Mouse (Mus musculus): ENCODE data around the gene Cxcl16. TPM values are rescaled to one million over a fixed set of nuclear protein-coding genes. Genes with fewer than 3 reads are reported as not detected.
A peak's percentile ranks its signal among the peaks of the same experiment; 100 is the strongest.

Gene Cxcl16
- polyA plus RNA-seq, 1 experiment from 2014 or later: 10.9 TPM

DNA sequence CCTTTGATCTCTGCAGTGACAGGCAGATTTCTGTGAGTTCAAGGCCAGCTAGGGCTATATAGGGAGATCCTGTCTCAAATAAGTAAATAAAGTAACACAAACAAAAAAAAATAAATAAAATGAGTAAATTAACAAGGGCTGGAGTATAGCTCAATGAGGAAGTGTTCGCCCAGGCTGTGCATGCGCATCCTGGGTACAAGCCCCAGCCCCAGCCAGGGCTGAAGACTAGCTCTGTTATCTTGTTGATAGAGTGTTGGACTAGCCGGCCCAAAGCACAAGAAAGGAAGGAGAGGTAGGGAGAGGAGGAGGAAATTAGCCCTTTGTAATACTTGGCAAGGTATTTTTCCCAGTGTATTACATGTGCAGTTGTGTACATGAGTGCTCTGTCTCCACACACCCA, 15.8 kb downstream of the Cxcl16 start:
- Histone ChIP-seq H3K27me3 (ENCODE audit: control insufficient read depth, insufficient read depth, low read length) (no peaks in the 10 kb centered on the region), H3K4me1 (ENCODE audit: control insufficient read depth, insufficient read depth, low read length) (no peaks in the 10 kb centered on the region), H3K27ac (ENCODE audit: low read length) (no peak overlapping the region), H3K36me3 (ENCODE audit: control insufficient read depth, insufficient read depth) (peaks cover 9% of the 10 kb centered on the region; the same call in 1 of the 2 replicates), H3K9me3 (replicated peaks; ENCODE audit: control insufficient read depth, low read length) (no peaks in the 10 kb centered on the region), H3K4me2 (ENCODE audit: low read depth, low read length) (no peak overlapping the region), H3K4me3 (ENCODE audit: low read length) (no peak overlapping the region), H3K9ac (ENCODE audit: low read length) (no peak overlapping the region)
- 65% methylated on average over 3 of the region's 3 CpGs for WGBS
- ATAC-seq (replicated peaks; ENCODE audit: extremely low read depth, insufficient read depth, low FRiP score): no peak

DNA sequence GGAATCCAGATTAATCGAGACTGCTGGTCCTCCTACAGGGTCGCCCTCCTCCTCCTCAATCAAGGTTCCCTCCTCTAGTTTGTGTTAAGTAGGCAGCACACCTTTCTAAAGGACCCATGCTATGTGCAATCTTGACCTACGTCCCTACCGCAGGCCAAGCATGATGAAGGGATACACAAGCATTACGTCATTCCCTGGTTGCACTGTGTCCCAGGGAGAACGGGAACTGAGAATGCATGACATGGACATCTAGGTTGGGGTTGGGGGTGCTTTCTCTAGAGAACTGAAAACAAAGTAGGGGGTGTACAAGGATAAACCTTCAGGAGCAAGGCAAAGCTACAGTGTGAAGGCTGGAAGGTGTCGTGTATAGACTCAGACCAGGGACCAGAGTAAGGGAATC, 17.9 kb downstream of the Cxcl16 start:
- no peak overlapping the region for H3K4me3 ChIP-seq (ENCODE audit: low read length)
- 92% methylated on average over 7 of the region's 7 CpGs for WGBS
- no peaks in the 10 kb centered on the region for H3K4me1 ChIP-seq (ENCODE audit: control insufficient read depth, insufficient read depth, low read length)
- H3K9me3 ChIP-seq (replicated peaks; ENCODE audit: control insufficient read depth, low read length): no peaks in the 10 kb centered on the region
- peaks cover 12% of the 10 kb centered on the region for H3K36me3 ChIP-seq (ENCODE audit: control insufficient read depth, insufficient read depth)
- no peak overlapping the region for H3K4me2 ChIP-seq (ENCODE audit: low read depth, low read length)
- ATAC-seq (replicated peaks; ENCODE audit: extremely low read depth, insufficient read depth, low FRiP score): no peak
- no peaks in the 10 kb centered on the region for H3K27me3 ChIP-seq (ENCODE audit: control insufficient read depth, insufficient read depth, low read length)
- no peak overlapping the region for H3K27ac ChIP-seq (ENCODE audit: low read length)
- H3K9ac ChIP-seq (ENCODE audit: low read length): no peak overlapping the region

DNA sequence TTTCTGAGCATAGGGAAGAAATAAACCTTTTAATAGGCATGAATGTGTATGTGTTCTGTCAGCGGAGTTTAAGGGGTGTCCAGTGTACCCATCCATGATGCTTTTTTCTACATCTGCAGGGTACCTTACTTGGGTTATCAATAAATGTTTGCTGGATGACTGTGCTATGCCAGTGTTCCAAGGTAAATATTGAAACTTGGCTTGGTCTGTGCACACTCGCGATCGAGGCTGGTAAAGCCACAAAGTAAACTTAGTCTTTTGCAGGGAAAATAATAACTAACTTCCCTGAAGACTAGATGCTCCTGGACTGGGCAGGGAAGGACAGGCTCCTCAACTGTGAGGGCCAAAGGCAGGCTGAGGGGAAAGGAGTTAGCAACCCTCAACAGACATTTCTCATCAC, 19.1 kb downstream of the Cxcl16 start:
- H3K4me3 ChIP-seq (ENCODE audit: low read length): no peak overlapping the region
- no peaks in the 10 kb centered on the region for H3K9me3 ChIP-seq (replicated peaks; ENCODE audit: control insufficient read depth, low read length)
- WGBS: 84% methylated on average over 4 of the region's 4 CpGs
- H3K27ac ChIP-seq (ENCODE audit: low read length): no peak overlapping the region
- peaks cover 13% of the 10 kb centered on the region for H3K36me3 ChIP-seq (ENCODE audit: control insufficient read depth, insufficient read depth)
- no peak for ATAC-seq (replicated peaks; ENCODE audit: extremely low read depth, insufficient read depth, low FRiP score)
- H3K4me1 ChIP-seq (ENCODE audit: control insufficient read depth, insufficient read depth, low read length): no peaks in the 10 kb centered on the region
- H3K4me2 ChIP-seq (ENCODE audit: low read depth, low read length): no peak overlapping the region
- no peaks in the 10 kb centered on the region for H3K27me3 ChIP-seq (ENCODE audit: control insufficient read depth, insufficient read depth, low read length)
- no peak overlapping the region for H3K9ac ChIP-seq (ENCODE audit: low read length)

DNA sequence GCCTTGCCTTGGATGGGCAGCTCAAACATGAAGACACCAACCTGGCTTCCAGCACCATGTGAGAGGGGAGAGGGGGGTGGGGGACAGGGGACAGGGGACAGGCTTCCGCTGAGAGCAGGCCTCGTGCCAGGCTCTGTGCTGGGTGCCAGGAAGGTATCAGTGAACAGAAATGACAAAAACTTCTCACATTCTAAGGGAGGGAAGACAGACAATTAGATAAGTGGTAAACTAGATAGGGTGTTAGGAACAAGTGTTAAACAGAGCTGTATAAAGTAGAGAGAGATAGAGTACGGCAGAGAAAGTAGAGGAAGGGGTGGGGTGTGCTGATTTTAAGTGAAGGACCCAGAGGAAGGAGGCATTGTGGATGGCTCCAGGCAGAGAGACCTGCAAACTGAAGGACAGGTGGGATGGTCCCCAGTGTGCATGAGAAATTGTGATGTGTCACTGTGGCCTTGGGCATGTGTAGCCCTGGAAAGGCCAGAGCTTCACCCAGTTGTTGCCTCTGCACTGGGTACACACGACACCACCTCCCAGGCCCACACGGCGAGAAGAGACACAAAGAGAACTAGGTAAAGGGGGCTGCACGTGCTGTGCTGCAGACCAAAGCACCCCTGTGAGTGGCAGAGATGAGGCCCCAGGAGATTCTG, 20.9 kb downstream of the Cxcl16 start:
- Histone ChIP-seq H3K9me3 (replicated peaks; ENCODE audit: control insufficient read depth, low read length) (no peaks in the 10 kb centered on the region), H3K27me3 (ENCODE audit: control insufficient read depth, insufficient read depth, low read length) (no peaks in the 10 kb centered on the region), H3K4me2 (ENCODE audit: low read depth, low read length) (no peak overlapping the region), H3K4me1 (ENCODE audit: control insufficient read depth, insufficient read depth, low read length) (no peaks in the 10 kb centered on the region), H3K36me3 (ENCODE audit: control insufficient read depth, insufficient read depth) (peaks cover 13% of the 10 kb centered on the region), H3K27ac (ENCODE audit: low read length) (no peak overlapping the region), H3K9ac (ENCODE audit: low read length) (no peak overlapping the region), H3K4me3 (ENCODE audit: low read length) (no peak overlapping the region)
- WGBS: 80% methylated on average over 7 of the region's 7 CpGs
- ATAC-seq (replicated peaks; ENCODE audit: extremely low read depth, insufficient read depth, low FRiP score): no peak

DNA sequence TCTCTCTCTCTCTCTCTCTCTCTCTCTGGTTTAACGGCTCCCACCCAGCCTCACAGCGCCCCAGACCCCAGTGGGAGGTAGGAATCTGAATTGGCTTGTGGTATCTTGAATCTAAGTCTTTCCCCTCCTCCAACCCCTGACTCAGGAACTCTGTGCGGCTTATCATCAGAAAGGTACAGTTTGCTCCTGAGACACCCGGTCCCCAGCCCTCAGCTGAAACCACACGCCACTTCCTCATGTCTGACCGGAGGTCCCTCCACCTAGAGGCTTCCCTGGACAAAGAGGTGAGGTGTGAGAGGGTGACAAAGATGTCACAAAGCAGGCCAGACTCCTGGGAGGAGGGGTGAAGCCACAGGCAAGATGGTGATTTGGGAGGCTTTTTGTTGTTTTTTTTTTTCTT, 22.4 kb downstream of the Cxcl16 start:
- Histone ChIP-seq H3K9ac (ENCODE audit: low read length) (no peak overlapping the region), H3K36me3 (ENCODE audit: control insufficient read depth, insufficient read depth) (peaks cover 13% of the 10 kb centered on the region), H3K4me1 (ENCODE audit: control insufficient read depth, insufficient read depth, low read length) (peaks cover 7% of the 10 kb centered on the region; the same call in 1 of the 2 replicates), H3K27me3 (ENCODE audit: control insufficient read depth, insufficient read depth, low read length) (no peaks in the 10 kb centered on the region), H3K9me3 (replicated peaks; ENCODE audit: control insufficient read depth, low read length) (no peaks in the 10 kb centered on the region), H3K4me3 (ENCODE audit: low read length) (no peak overlapping the region), H3K4me2 (ENCODE audit: low read depth, low read length) (no peak overlapping the region), H3K27ac (ENCODE audit: low read length) (no peak overlapping the region)
- ATAC-seq (replicated peaks; ENCODE audit: extremely low read depth, insufficient read depth, low FRiP score): no peak
- 67% methylated on average over 6 of the region's 6 CpGs for WGBS

DNA sequence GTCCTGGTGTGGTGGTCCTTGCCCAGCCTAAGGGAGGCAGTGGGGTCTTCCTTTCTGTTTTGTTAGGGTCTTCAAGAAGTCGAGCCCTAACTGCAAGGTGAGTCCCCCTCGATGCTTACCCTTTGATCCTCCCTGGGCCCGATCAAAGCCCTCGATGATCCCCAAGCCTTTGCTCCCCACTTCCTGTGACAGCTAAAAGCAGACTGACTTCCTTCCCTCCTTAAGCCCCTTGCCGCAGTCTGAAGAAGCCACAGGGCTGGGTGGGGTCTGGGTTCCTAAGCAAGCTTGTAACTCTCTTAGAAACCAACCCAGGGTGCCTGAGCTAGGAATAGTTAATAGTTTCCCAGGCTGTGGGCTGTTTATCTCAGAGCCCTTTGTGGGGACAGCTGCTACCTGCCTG, 24.3 kb downstream of the Cxcl16 start:
- Histone ChIP-seq H3K9ac (ENCODE audit: low read length) (0 out of 2 replicates have a peak overlapping the region, but pooled peaks have one; percentile 3), H3K9me3 (replicated peaks; ENCODE audit: control insufficient read depth, low read length) (no peaks in the 10 kb centered on the region), H3K27me3 (ENCODE audit: control insufficient read depth, insufficient read depth, low read length) (no peaks in the 10 kb centered on the region), H3K4me2 (ENCODE audit: low read depth, low read length) (peak overlapping the region; percentile 8; the same call in 1 of the 2 replicates), H3K27ac (ENCODE audit: low read length) (no peak overlapping the region), H3K4me1 (ENCODE audit: control insufficient read depth, insufficient read depth, low read length) (peaks cover 10% of the 10 kb centered on the region; the same call in 1 of the 2 replicates), H3K36me3 (ENCODE audit: control insufficient read depth, insufficient read depth) (peaks cover 11% of the 10 kb centered on the region), H3K4me3 (ENCODE audit: low read length) (no peak overlapping the region)
- WGBS: 68% methylated on average over 5 of the region's 5 CpGs
- no peak for ATAC-seq (replicated peaks; ENCODE audit: extremely low read depth, insufficient read depth, low FRiP score)

DNA sequence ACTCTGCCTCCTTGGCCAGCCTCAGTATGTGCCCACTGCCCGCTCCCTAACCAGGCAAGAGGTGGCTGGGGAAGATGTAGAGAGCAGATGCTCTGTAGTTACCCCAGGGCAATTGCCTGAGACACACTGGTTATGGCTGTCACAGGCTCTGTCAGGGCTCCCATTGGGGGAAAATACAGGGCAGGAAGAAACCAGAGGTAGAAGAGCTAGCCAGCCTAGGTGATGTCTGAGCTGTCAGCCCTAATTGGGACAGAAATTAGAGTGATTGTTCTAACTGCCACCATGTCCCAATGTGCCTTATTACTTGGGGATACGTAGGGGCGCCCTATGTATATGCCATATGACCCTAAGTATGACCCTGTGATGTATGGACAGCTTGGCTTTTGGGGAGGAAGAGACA, 25.8 kb downstream of the Cxcl16 start:
- Histone ChIP-seq H3K9me3 (replicated peaks; ENCODE audit: control insufficient read depth, low read length) (no peaks in the 10 kb centered on the region), H3K27ac (ENCODE audit: low read length) (no peak overlapping the region), H3K36me3 (ENCODE audit: control insufficient read depth, insufficient read depth) (peaks cover 5% of the 10 kb centered on the region; the same call in 1 of the 2 replicates), H3K4me1 (ENCODE audit: control insufficient read depth, insufficient read depth, low read length) (peaks cover 10% of the 10 kb centered on the region; the same call in 1 of the 2 replicates), H3K4me3 (ENCODE audit: low read length) (no peak overlapping the region), H3K27me3 (ENCODE audit: control insufficient read depth, insufficient read depth, low read length) (no peaks in the 10 kb centered on the region), H3K4me2 (ENCODE audit: low read depth, low read length) (peak overlapping the region; percentile 94), H3K9ac (ENCODE audit: low read length) (no peak overlapping the region)
- ATAC-seq (replicated peaks; ENCODE audit: extremely low read depth, insufficient read depth, low FRiP score): no peak
- WGBS: 87% methylated on average over 3 of the region's 3 CpGs

DNA sequence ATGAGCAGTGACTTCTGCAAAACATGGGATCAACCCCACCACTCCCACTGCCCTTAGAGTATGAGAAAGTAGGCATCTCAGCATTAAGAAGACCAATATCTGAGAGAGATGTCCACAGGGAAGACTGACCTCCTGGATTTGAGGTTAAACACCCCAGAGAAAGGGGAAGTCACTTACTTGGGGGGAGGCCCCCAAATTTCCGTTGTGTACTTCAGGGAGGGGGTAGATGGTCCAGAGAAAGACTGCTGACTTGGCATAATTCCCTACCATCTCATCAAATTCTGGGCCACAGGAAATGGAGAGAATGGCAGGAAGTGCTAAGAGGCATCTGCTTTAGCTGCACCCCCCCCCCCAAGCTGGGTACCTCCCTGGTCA, 26.2 kb downstream of the Cxcl16 start:
- Histone ChIP-seq H3K4me2 (ENCODE audit: low read depth, low read length) (peak overlapping the region; percentile 94), H3K36me3 (ENCODE audit: control insufficient read depth, insufficient read depth) (peaks cover 5% of the 10 kb centered on the region; the same call in 1 of the 2 replicates), H3K27me3 (ENCODE audit: control insufficient read depth, insufficient read depth, low read length) (no peaks in the 10 kb centered on the region), H3K4me1 (ENCODE audit: control insufficient read depth, insufficient read depth, low read length) (peaks cover 10% of the 10 kb centered on the region; the same call in 1 of the 2 replicates), H3K4me3 (ENCODE audit: low read length) (peak overlapping the region; percentile 83), H3K9me3 (replicated peaks; ENCODE audit: control insufficient read depth, low read length) (no peaks in the 10 kb centered on the region), H3K27ac (ENCODE audit: low read length) (no peak overlapping the region), H3K9ac (ENCODE audit: low read length) (peak overlapping the region; percentile 91; the same call in 1 of the 2 replicates)
- no peak for ATAC-seq (replicated peaks; ENCODE audit: extremely low read depth, insufficient read depth, low FRiP score)
- 54% methylated on average over 1 of the region's 1 CpGs for WGBS

DNA sequence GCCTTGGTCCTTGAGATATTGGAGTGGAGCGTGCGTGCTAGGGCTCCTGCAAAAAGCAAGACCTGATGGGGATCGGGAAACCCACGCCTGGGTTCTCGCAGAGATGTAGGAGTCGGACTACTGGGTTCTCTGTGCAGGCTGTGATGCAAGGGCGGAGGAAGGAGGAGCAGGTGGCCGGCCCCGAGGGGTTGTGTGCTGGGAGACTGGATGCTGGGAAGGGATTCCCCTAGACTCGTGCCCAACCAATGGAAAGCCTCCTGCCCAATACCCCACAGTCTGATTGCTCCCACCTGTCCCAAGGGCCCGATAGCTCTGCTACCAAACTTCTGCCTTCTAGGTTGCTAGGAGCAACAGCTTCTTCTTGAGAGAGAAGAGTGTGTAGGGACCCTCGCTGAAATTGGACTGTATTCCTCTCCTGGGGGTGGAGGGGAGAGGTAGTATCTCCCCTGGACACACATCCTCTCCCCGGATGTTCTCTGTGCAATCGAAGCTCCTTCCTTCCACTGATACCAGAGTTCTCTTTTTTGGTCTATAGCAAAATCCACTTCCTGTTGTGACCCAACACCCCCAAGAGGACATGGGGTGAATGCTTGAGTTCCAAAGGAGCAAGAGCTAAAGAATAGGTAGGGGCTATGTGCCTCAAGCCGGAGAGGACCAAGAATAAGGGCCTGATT, 26.8 kb downstream of the Cxcl16 start:
- Histone ChIP-seq H3K9ac (ENCODE audit: low read length) (peak overlapping the region; percentile 91), H3K36me3 (ENCODE audit: control insufficient read depth, insufficient read depth) (peaks cover 5% of the 10 kb centered on the region; the same call in 1 of the 2 replicates), H3K27ac (ENCODE audit: low read length) (peak overlapping the region; percentile 79), H3K4me3 (ENCODE audit: low read length) (peak overlapping the region; percentile 83), H3K4me1 (ENCODE audit: control insufficient read depth, insufficient read depth, low read length) (peaks cover 10% of the 10 kb centered on the region; the same call in 1 of the 2 replicates), H3K27me3 (ENCODE audit: control insufficient read depth, insufficient read depth, low read length) (no peaks in the 10 kb centered on the region), H3K9me3 (replicated peaks; ENCODE audit: control insufficient read depth, low read length) (no peaks in the 10 kb centered on the region), H3K4me2 (ENCODE audit: low read depth, low read length) (peak overlapping the region; percentile 94)
- WGBS: 7% methylated on average over 15 of the region's 15 CpGs
- ATAC-seq (replicated peaks; ENCODE audit: extremely low read depth, insufficient read depth, low FRiP score): peak; percentile 7; the same call in 1 of the 2 replicates
